Mouse (Mus musculus) cerebellum, adult 2 months (tissue): ENCODE measurements at regions not wholly inside any gene's neighbourhood (a gene's known extent, or its start where the extent isn't known, plus 50 kb on each side); places are given as distances from the start of the nearest gene placed in this dataset.

Experiments used
- CTCF ChIP-seq: fragments of 200-500 bp; IDR thresholded peaks from 2 replicates; pipeline ENCODE4 v1.5.1; 2011; ENCODE audit warnings: low read depth, mild to moderate bottlenecking, control low read depth, low read length, moderate library complexity, borderline replicate concordance; ENCODE audit not compliant: insufficient read depth
- POLR2A ChIP-seq: fragments of 200-500 bp; IDR thresholded peaks from 2 replicates; pipeline ENCODE4 v1.6.1; 2011; ENCODE audit warnings: low read length, control low read depth, borderline replicate concordance; ENCODE audit not compliant: insufficient read depth

GRCm38 (mm10) chr12:48284386-48284785 is 1098.1 kb upstream of the Foxg1 start:
- no peak for TF ChIP-seq POLR2A
- no peak for TF ChIP-seq CTCF
